Mouse (Mus musculus): Measurements from ENCODE around the gene Mycbp2. TPM values are rescaled to one million over a fixed set of nuclear protein-coding genes. Genes with fewer than 3 reads are reported as not detected.

Gene Mycbp2
- polyA plus RNA-seq, 1 experiment from 2014 or later: 6.7 TPM

GRCm38 (mm10) chr14:103101171-103101570 is 245.4 kb downstream of the Mycbp2 start:
- no peak for ATAC-seq (ENCODE audit: low read depth)
- Histone ChIP-seq H3K9ac (ENCODE audit: low read depth, low read length) (no peak overlapping the region), H3K4me2 (ENCODE audit: low read depth, low read length) (no peak overlapping the region), H3K36me3 (ENCODE audit: control insufficient read depth, insufficient read depth) (no peaks in the 10 kb centered on the region), H3K27ac (ENCODE audit: low read length) (no peak overlapping the region), H3K4me3 (ENCODE audit: low read depth, low read length) (no peak overlapping the region), H3K27me3 (ENCODE audit: control insufficient read depth, insufficient read depth, low read depth, low read length) (no peaks in the 10 kb centered on the region), H3K4me1 (ENCODE audit: control insufficient read depth, low read depth, low read length) (peaks cover 17% of the 10 kb centered on the region), H3K9me3 (replicated peaks; ENCODE audit: control insufficient read depth, low read length) (no peaks in the 10 kb centered on the region)
- WGBS (ENCODE audit: insufficient replicate concordance): 67% methylated on average over 3 of the region's 3 CpGs

DNA sequence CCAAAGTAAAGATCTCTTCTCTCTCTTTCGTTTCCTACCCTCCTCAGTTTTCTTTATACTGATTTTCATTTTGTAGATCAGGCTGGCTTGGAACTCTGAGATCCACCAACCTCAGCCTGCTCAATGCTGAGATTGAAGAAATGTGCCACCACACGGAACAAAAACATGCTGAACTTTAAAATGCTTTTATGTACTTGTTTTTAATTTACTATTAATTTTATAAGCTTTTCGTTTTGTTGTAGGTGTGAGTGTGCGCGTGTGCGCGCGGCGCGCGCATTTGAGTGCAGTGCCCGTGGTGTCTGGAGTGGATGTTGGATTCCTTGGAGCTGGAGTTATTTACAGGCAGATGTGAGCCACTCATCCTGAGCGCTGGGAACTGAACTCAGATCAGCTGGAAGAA is 246.3 kb downstream of the Mycbp2 start:
- WGBS (ENCODE audit: insufficient replicate concordance): 80% methylated on average over 13 of the region's 13 CpGs
- H3K27me3 ChIP-seq (ENCODE audit: control insufficient read depth, insufficient read depth, low read depth, low read length): no peaks in the 10 kb centered on the region
- H3K36me3 ChIP-seq (ENCODE audit: control insufficient read depth, insufficient read depth): peaks cover 3% of the 10 kb centered on the region
- no peak overlapping the region; the same call in 1 of the 2 replicates for H3K27ac ChIP-seq (ENCODE audit: low read length)
- H3K9ac ChIP-seq (ENCODE audit: low read depth, low read length): peak overlapping the region; percentile 99; the same call in 1 of the 2 replicates
- H3K4me3 ChIP-seq (ENCODE audit: low read depth, low read length): peak overlapping the region; percentile 96
- H3K4me1 ChIP-seq (ENCODE audit: control insufficient read depth, low read depth, low read length): peaks cover 20% of the 10 kb centered on the region
- ATAC-seq (ENCODE audit: low read depth): no peak
- H3K9me3 ChIP-seq (replicated peaks; ENCODE audit: control insufficient read depth, low read length): no peaks in the 10 kb centered on the region
- peak overlapping the region; percentile 70 for H3K4me2 ChIP-seq (ENCODE audit: low read depth, low read length)

DNA sequence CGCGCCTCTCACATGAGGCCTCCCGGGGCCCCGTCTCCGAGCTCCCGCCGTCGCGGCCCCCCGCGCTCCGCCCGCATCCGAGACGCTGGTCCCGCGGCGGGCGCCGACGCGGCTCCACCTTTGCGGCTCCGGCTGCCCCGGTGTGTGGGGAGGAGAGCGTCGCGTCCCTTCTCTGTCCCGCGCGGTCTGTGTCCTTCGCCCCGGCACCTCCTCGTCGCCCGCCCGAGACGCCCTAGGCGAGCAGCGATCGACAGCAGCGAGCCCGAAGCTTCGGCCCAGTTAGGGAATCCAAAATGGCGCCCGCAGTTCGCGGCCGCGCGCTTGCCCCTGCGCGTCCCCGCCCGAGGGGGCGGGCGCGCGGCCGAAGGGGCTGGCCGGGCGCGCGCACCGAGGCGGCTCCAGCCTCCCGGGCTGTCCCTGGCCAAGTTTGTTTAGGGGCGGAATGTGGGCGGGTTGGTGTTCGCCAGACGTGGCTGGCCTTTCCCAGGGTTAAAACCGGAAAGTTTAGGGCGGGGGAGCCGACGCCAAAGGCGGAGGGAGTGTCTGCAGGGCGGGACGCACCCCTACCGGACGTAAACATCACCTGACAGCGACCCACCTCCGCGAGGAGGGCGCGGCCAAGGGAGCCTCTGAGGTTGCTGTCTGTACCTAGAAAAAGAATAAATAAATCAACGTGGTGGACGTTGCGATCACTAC is 247.2 kb downstream of the Mycbp2 start, which contains the start of gene Fbxl3:
TSS of gene Fbxl3 (minus strand) at position 329 of the 696 bp plus-strand sequence.
- peak within 1 kb of the TSS; percentile 70 for H3K4me2 ChIP-seq (ENCODE audit: low read depth, low read length)
- H3K36me3 ChIP-seq (ENCODE audit: control insufficient read depth, insufficient read depth): peaks cover 7% of the 10 kb centered on the region
- under 1% methylated on average over 78 of the region's 88 CpGs for WGBS (ENCODE audit: insufficient replicate concordance)
- H3K9ac ChIP-seq (ENCODE audit: low read depth, low read length): peak within 1 kb of the TSS; percentile 99
- peaks cover 20% of the 10 kb centered on the region for H3K4me1 ChIP-seq (ENCODE audit: control insufficient read depth, low read depth, low read length)
- peak; percentile 90 for ATAC-seq (ENCODE audit: low read depth)
- H3K9me3 ChIP-seq (replicated peaks; ENCODE audit: control insufficient read depth, low read length): no peaks in the 10 kb centered on the region
- peak within 1 kb of the TSS; percentile 96 for H3K4me3 ChIP-seq (ENCODE audit: low read depth, low read length)
- peak within 1 kb of the TSS; percentile 100 for H3K27ac ChIP-seq (ENCODE audit: low read length)
- H3K27me3 ChIP-seq (ENCODE audit: control insufficient read depth, insufficient read depth, low read depth, low read length): no peaks in the 10 kb centered on the region

DNA sequence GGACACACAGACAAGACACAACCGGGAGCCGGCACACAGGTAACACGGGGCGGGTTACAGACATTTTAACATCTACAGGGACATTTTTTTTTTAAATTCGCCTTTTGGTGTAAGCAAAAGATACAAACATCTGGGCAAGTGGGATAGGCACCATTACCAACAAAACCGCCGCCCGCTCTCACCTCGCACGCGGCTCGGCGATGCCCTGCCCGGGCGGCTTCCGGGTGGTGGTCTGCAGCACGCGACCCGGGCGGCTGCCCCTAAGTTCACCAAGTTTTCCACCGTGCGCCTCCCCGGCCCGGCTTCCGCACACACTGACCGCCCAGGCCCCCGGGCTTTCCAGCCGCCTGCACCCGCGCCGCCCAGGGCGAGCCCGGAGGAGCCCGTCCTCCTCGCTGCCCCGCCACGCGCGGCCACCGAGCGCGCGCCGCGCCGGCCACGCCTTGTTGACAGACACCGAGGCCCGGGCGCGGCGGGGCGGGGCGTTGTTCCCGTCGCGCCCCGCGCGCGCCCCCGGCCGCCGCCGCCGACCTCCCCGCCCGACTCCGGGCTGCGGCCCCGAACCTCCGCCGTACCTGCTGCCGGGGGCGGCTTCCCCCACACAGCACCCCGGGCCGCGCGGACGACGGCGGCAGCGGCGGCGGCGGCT is 247.9 kb downstream of the Mycbp2 start:
- Histone ChIP-seq H3K4me3 (ENCODE audit: low read depth, low read length) (peak overlapping the region; percentile 96), H3K9ac (ENCODE audit: low read depth, low read length) (peak overlapping the region; percentile 99), H3K4me2 (ENCODE audit: low read depth, low read length) (peak overlapping the region; percentile 70), H3K36me3 (ENCODE audit: control insufficient read depth, insufficient read depth) (peaks cover 7% of the 10 kb centered on the region), H3K27me3 (ENCODE audit: control insufficient read depth, insufficient read depth, low read depth, low read length) (no peaks in the 10 kb centered on the region), H3K4me1 (ENCODE audit: control insufficient read depth, low read depth, low read length) (peaks cover 20% of the 10 kb centered on the region), H3K27ac (ENCODE audit: low read length) (peak overlapping the region; percentile 100), H3K9me3 (replicated peaks; ENCODE audit: control insufficient read depth, low read length) (no peaks in the 10 kb centered on the region)
- 0% methylated on average over 65 of the region's 86 CpGs for WGBS (ENCODE audit: insufficient replicate concordance)
- peak; percentile 80 for ATAC-seq (ENCODE audit: low read depth)

DNA sequence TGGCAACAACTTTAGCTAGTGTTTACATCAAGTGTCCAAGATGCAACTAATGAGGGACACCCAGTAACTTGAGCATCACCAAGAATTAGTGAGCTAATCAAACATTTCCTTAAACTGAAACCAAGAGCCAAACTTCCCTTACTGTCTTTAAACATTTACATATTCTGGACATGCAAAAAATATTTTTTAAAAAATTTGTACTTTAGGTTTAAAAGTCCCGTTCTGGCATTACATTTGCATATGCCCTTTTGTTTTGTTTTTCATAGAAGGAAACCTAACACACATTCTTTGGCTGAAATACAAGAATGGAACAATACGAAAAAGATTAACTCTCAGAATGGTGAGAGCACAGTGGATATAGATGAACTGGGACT is 248.4 kb downstream of the Mycbp2 start:
- WGBS (ENCODE audit: insufficient replicate concordance): 1% methylated on average over 2 of the region's 2 CpGs

DNA sequence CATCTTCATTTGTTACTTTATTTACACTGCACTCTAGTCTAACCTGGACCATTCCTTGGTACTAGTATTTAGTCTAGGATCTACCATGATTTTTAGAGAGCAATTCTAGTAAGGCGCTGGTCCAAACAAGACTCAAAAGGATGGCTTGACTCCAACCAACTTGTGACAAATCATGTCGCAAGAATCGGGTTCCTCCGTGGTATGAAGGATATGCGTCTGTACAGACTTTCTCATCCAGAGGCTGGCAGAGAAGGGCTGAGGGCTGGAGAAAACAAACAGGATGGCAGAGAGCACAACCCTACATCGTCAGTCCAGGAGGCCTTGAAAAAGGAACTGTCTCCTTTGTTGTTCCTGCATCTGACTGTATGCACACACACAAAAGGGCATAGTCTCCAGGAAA is 250.0 kb downstream of the Mycbp2 start:
- H3K4me2 ChIP-seq (ENCODE audit: low read depth, low read length): no peak overlapping the region
- H3K36me3 ChIP-seq (ENCODE audit: control insufficient read depth, insufficient read depth): peaks cover 13% of the 10 kb centered on the region
- no peak overlapping the region for H3K9ac ChIP-seq (ENCODE audit: low read depth, low read length)
- H3K27me3 ChIP-seq (ENCODE audit: control insufficient read depth, insufficient read depth, low read depth, low read length): no peaks in the 10 kb centered on the region
- H3K9me3 ChIP-seq (replicated peaks; ENCODE audit: control insufficient read depth, low read length): no peaks in the 10 kb centered on the region
- no peak for ATAC-seq (ENCODE audit: low read depth)
- no peak overlapping the region for H3K27ac ChIP-seq (ENCODE audit: low read length)
- H3K4me1 ChIP-seq (ENCODE audit: control insufficient read depth, low read depth, low read length): peaks cover 20% of the 10 kb centered on the region
- H3K4me3 ChIP-seq (ENCODE audit: low read depth, low read length): no peak overlapping the region
- WGBS (ENCODE audit: insufficient replicate concordance): 72% methylated on average over 6 of the region's 6 CpGs

More for the DNA sequence above, 248.4 kb downstream of the Mycbp2 start:
- peak overlapping the region; percentile 99 for H3K9ac ChIP-seq (ENCODE audit: low read depth, low read length)
- peaks cover 7% of the 10 kb centered on the region for H3K36me3 ChIP-seq (ENCODE audit: control insufficient read depth, insufficient read depth)
- H3K27ac ChIP-seq (ENCODE audit: low read length): peak overlapping the region; percentile 100
- peaks cover 20% of the 10 kb centered on the region for H3K4me1 ChIP-seq (ENCODE audit: control insufficient read depth, low read depth, low read length)
- no peaks in the 10 kb centered on the region for H3K9me3 ChIP-seq (replicated peaks; ENCODE audit: control insufficient read depth, low read length)
- ATAC-seq (ENCODE audit: low read depth): no peak
- no peaks in the 10 kb centered on the region for H3K27me3 ChIP-seq (ENCODE audit: control insufficient read depth, insufficient read depth, low read depth, low read length)
- H3K4me2 ChIP-seq (ENCODE audit: low read depth, low read length): peak overlapping the region; percentile 70
- H3K4me3 ChIP-seq (ENCODE audit: low read depth, low read length): peak overlapping the region; percentile 96

DNA sequence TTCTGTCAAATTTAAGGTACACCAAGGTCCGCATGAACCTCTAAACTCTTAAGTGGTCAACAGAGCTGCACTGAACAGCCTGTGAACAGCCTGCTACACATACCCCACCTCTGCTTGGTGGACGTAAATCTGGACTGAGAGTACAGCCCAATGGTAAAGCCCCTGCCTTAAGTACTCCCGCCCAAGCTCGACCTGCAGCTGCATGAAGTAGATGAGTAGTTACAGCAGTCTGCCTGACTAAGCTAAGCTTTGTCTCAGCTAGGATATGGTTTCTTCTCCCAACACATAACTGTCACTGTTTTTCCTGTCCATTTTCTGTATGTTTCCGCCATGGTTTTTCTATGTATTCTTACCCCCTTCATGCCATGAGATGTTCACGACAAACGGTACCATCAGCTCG is 250.8 kb downstream of the Mycbp2 start:
- no peak for ATAC-seq (ENCODE audit: low read depth)
- Histone ChIP-seq H3K27ac (ENCODE audit: low read length) (no peak overlapping the region), H3K9me3 (replicated peaks; ENCODE audit: control insufficient read depth, low read length) (no peaks in the 10 kb centered on the region), H3K4me2 (ENCODE audit: low read depth, low read length) (no peak overlapping the region), H3K4me1 (ENCODE audit: control insufficient read depth, low read depth, low read length) (peaks cover 20% of the 10 kb centered on the region), H3K36me3 (ENCODE audit: control insufficient read depth, insufficient read depth) (peaks cover 19% of the 10 kb centered on the region), H3K9ac (ENCODE audit: low read depth, low read length) (no peak overlapping the region), H3K27me3 (ENCODE audit: control insufficient read depth, insufficient read depth, low read depth, low read length) (no peaks in the 10 kb centered on the region), H3K4me3 (ENCODE audit: low read depth, low read length) (no peak overlapping the region)
- 81% methylated on average over 8 of the region's 8 CpGs for WGBS (ENCODE audit: insufficient replicate concordance)

- Histone ChIP-seq H3K4me2 (ENCODE audit: low read depth, low read length) (no peak overlapping the region), H3K4me3 (ENCODE audit: low read depth, low read length) (no peak overlapping the region), H3K27ac (ENCODE audit: low read length) (no peak overlapping the region), H3K9ac (ENCODE audit: low read depth, low read length) (no peak overlapping the region), H3K9me3 (replicated peaks; ENCODE audit: control insufficient read depth, low read length) (no peaks in the 10 kb centered on the region), H3K4me1 (ENCODE audit: control insufficient read depth, low read depth, low read length) (peaks cover 16% of the 10 kb centered on the region), H3K36me3 (ENCODE audit: control insufficient read depth, insufficient read depth) (peaks cover 22% of the 10 kb centered on the region), H3K27me3 (ENCODE audit: control insufficient read depth, insufficient read depth, low read depth, low read length) (no peaks in the 10 kb centered on the region)
- no peak for ATAC-seq (ENCODE audit: low read depth)
- 89% methylated on average over 8 of the region's 8 CpGs for WGBS (ENCODE audit: insufficient replicate concordance)
These were observed 251.6 kb downstream of the Mycbp2 start for GRCm38 (mm10) chr14:103095036-103095435.

DNA sequence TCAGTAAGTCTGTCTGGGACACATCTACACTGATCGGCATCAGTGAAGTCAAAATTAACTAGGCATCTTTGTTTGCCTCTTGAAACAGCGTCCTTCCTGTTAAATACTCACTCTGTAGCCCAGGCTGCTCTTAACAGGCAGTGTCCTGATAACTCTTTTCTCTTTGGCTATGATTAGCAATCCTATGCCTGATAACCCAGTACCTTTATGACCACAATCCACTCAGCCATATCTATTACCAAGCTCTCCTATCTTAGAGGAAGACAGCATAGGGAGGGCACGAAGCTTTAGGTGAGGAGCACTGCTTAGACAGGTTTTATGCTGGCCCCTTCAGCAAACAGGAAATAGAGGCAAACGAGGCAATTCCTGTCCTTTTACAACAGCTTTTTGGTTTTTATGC is 252.9 kb downstream of the Mycbp2 start:
- H3K4me2 ChIP-seq (ENCODE audit: low read depth, low read length): no peak overlapping the region
- H3K4me3 ChIP-seq (ENCODE audit: low read depth, low read length): no peak overlapping the region
- no peaks in the 10 kb centered on the region for H3K27me3 ChIP-seq (ENCODE audit: control insufficient read depth, insufficient read depth, low read depth, low read length)
- 28% methylated on average over 4 of the region's 4 CpGs for WGBS (ENCODE audit: insufficient replicate concordance)
- no peak for ATAC-seq (ENCODE audit: low read depth)
- H3K36me3 ChIP-seq (ENCODE audit: control insufficient read depth, insufficient read depth): peaks cover 27% of the 10 kb centered on the region
- peaks cover 16% of the 10 kb centered on the region for H3K4me1 ChIP-seq (ENCODE audit: control insufficient read depth, low read depth, low read length)
- no peaks in the 10 kb centered on the region for H3K9me3 ChIP-seq (replicated peaks; ENCODE audit: control insufficient read depth, low read length)
- no peak overlapping the region for H3K27ac ChIP-seq (ENCODE audit: low read length)
- H3K9ac ChIP-seq (ENCODE audit: low read depth, low read length): no peak overlapping the region
